Mouse (Mus musculus) stomach, embryonic 15.5 days (tissue): ENCODE data around the gene Fam171a2. TPM values are rescaled to one million over a fixed set of nuclear protein-coding genes. Genes with fewer than 3 reads are reported as not detected.
"Not testable (repeated sequence)": the region's sequence is repeated elsewhere in the genome, so short reads cannot be mapped to it uniquely, and the experiment has no call there.

Experiments used
- ATAC-seq: fragments of 200-750 bp; cut with Nextera tagmentation; 2 replicates; pipeline ENCODE4 v1.8.0; 2017; ENCODE audit warnings: low read depth, moderate number of reproducible peaks, moderate TSS enrichment; ENCODE audit not compliant: insufficient read depth, low FRiP score
- H3K27ac ChIP-seq: fragments of 300-500 bp; sonication (generic); 2 replicates; pipeline ENCODE4 v1.5.1; 2015; ENCODE audit warnings: mild to moderate bottlenecking, inconsistent platforms
- H3K27me3 ChIP-seq: fragments of 300-500 bp; sonication (generic); replicated peaks from 2 replicates; pipeline ENCODE4 v1.6.1; 2015; ENCODE audit warnings: inconsistent platforms
- H3K36me3 ChIP-seq: fragments of 300-500 bp; sonication (generic); 2 replicates; pipeline ENCODE4 v1.6.1; 2015; ENCODE audit warnings: inconsistent platforms
- H3K4me1 ChIP-seq: fragments of 300-500 bp; sonication (generic); 2 replicates; pipeline ENCODE4 v1.6.1; 2015; ENCODE audit warnings: inconsistent platforms
- H3K4me2 ChIP-seq: fragments of 300-500 bp; sonication (generic); 2 replicates; pipeline ENCODE4 v1.6.1; 2015; ENCODE audit warnings: mild to moderate bottlenecking, inconsistent platforms
- H3K4me3 ChIP-seq: fragments of 300-500 bp; sonication (generic); replicated peaks from 2 replicates; pipeline ENCODE4 v1.5.1; 2015; ENCODE audit warnings: inconsistent platforms
- H3K9ac ChIP-seq: fragments of 300-500 bp; sonication (generic); 2 replicates; pipeline ENCODE4 v1.6.1; 2015; ENCODE audit warnings: inconsistent platforms
- H3K9me3 ChIP-seq: fragments of 300-500 bp; sonication (generic); 2 replicates; pipeline ENCODE4 v1.6.1; 2016; ENCODE audit warnings: inconsistent platforms
- WGBS: fragments of 180-500 bp; shearing (Covaris S2); methylation state at CpG from one replicate; pipeline ENCODE4 v1.1.7; 2015; 5-methylcytosine and 5-hydroxymethylcytosine counted together
- microRNA-seq: library from miRNA; unstranded; fragments of <30 nt; microRNA quantifications from one replicate; pipeline ENCODE4, GENCODE M21; 2016
- polyA plus RNA-seq: library from polyadenylated mRNA; unstranded; fragments of >200 nt; fragmentation: Nextera tagmentation; extraction: Ambion mirVana; gene quantifications from 2 replicates; pipeline ENCODE4 v1.2.1, GENCODE M21; 2015

Gene Fam171a2
- polyA plus RNA-seq, 1 experiment from 2014 or later: 5.5 TPM

- Histone ChIP-seq H3K27ac (no peak overlapping the region), H3K36me3 (no peaks in the 10 kb centered on the region), H3K27me3 (peaks cover 31% of the 10 kb centered on the region), H3K9ac (no peak overlapping the region), H3K4me3 (0 out of 2 replicates have a peak overlapping the region, but pooled peaks have one; percentile 45), H3K4me1 (peaks cover 30% of the 10 kb centered on the region), H3K4me2 (peak overlapping the region; percentile 95), H3K9me3 (no peaks in the 10 kb centered on the region)
- no peak for ATAC-seq
- 76% methylated on average over 9 of the region's 9 CpGs for WGBS
Measured at GRCm38 (mm10) chr11:102394421-102395124, 52.9 kb downstream of the Fam171a2 start.

DNA sequence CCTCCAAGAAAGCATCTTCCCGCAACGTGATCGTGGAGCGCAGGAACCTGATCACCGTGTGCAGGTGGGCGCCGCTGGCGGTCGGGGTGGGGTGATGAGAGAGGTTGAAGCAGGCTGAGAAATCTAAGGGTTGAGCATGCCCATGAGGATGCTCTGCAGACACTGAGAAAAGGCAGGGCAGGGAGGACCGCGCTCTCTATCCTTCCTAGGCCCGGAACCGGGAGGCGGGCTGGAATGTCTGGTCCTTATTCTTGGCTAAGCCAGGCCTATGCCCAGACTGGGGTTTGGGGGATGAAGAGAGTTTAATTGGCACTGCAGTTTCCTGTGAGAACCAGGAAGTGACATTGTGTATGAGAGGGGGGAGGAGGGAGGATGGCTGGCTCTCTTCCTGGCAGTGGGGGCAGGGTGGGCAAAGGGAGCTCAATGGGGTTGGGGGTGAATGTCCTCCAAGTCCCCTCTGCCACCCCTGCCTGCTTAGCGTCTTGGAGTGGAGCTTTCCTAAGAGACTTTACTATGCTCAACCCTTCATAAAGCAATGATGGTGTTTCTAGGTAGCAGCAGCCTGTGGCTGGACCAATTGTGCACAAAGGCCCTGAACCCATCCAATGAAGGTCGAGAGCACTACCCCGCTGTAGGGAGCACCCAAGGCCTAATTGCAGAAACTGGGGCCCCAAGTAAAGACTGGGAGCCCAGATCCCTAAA, 53.6 kb downstream of the Fam171a2 start:
- Histone ChIP-seq H3K4me2 (peak overlapping the region; percentile 95), H3K4me3 (peak overlapping the region; percentile 45), H3K4me1 (peaks cover 24% of the 10 kb centered on the region), H3K27ac (peak overlapping the region; percentile 24; the same call in 1 of the 2 replicates), H3K9me3 (no peaks in the 10 kb centered on the region), H3K27me3 (peaks cover 24% of the 10 kb centered on the region), H3K9ac (no peak overlapping the region), H3K36me3 (no peaks in the 10 kb centered on the region)
- 9% methylated on average over 17 of the region's 17 CpGs for WGBS
- ATAC-seq: no peak

- Histone ChIP-seq H3K4me2 (peak within 1 kb of the TSS; percentile 95), H3K27ac (peak within 1 kb of the TSS; percentile 24; the same call in 1 of the 2 replicates), H3K4me3 (peak within 1 kb of the TSS; percentile 45), H3K27me3 (peaks cover 18% of the 10 kb centered on the region), H3K4me1 (peaks cover 20% of the 10 kb centered on the region), H3K9me3 (no peaks in the 10 kb centered on the region), H3K36me3 (no peaks in the 10 kb centered on the region), H3K9ac (no peak within 1 kb of the TSS)
- ATAC-seq: peak; percentile 67
- WGBS: under 1% methylated on average over 32 of the region's 34 CpGs
Measured at GRCm38 (mm10) chr11:102393238-102393634, 54.2 kb downstream of the Fam171a2 start, which contains the start of gene Rundc3a. Gene Rundc3a (plus strand): TSS chr11:102393403.

DNA sequence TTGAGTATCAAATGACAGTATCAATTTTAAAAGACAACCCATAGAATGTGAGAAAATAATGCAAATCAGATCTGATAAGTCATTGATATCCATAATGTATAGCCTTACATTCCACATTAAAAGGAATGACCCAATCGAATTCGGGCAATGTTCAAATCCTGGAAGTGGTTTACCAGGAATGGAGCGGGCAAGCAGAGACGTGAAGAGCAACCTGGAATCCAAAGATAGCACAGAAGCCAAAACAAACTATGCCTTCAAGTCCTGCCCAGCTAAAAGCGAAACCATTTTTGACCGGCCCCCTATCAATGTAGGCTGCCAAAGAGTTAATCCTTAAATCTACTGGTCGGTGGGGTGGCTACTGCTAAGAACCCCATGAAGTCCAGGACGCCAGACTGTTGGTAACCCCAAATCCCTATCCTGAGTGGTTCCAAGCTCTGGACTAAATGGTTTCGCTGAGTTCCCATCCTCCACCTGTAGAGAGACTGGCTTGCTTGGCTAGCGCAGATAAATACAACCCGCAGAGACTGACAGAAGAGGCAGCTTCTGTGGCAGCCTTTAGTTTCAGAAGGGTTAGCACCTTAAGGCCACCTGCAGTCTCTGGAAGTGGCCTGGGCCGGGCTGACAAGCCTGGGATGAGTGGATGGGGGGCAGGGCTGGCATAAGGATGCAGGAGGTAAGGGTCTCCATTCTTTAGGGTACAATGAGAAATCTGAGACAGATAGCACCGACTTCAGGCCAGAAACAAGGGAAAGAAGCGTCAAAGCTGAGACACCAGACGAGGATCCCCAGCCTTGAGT, 54.8 kb downstream of the Fam171a2 start:
- ATAC-seq: peak; percentile 23; the same call in 1 of the 2 replicates
- Histone ChIP-seq H3K4me3 (peak overlapping the region; percentile 45), H3K9me3 (no peaks in the 10 kb centered on the region), H3K9ac (no peak overlapping the region), H3K4me1 (peaks cover 17% of the 10 kb centered on the region), H3K27me3 (peaks cover 14% of the 10 kb centered on the region; the same call in 1 of the 2 replicates), H3K4me2 (peak overlapping the region; percentile 95), H3K36me3 (no peaks in the 10 kb centered on the region), H3K27ac (no peak overlapping the region)
- 16% methylated on average over 15 of the region's 15 CpGs for WGBS

GRCm38 (mm10) chr11:102389436-102389835, 58.0 kb downstream of the Fam171a2 start:
- not testable (repeated sequence) for ATAC-seq, H3K27me3 ChIP-seq, H3K9ac ChIP-seq, H3K4me3 ChIP-seq, H3K4me2 ChIP-seq, H3K27ac ChIP-seq, H3K9me3 ChIP-seq, H3K36me3 ChIP-seq
- H3K4me1 ChIP-seq: peaks cover 17% of the 10 kb centered on the region
- 88% methylated on average over 4 of the region's 5 CpGs for WGBS

Small RNA genes within 50 kb of the gene (microRNA-seq; reads per million reads assigned to microRNA genes)
- not detected for gene Mir6930

Other genes starting within 250 kb of the Fam171a2 start
- gene Hdac5, start 217.5 kb downstream of the Fam171a2 start, polyA plus RNA-seq: 68.7 and 71.3 TPM in 2 replicates
- 11.4 and 11.7 TPM in 2 replicates for gene BC030867, start 198.8 kb downstream of the Fam171a2 start, polyA plus RNA-seq
- 0.09 TPM in 1 of 2 replicates, not detected in the other for gene Asb16, start 178.9 kb downstream of the Fam171a2 start, polyA plus RNA-seq
- 47.8 and 51.9 TPM in 2 replicates for gene Tmub2, start 162.8 kb downstream of the Fam171a2 start, polyA plus RNA-seq
- gene Atxn7l3, start 151.1 kb downstream of the Fam171a2 start, polyA plus RNA-seq: 14.5 and 14.8 TPM in 2 replicates
- gene Ubtf, start 127.9 kb downstream of the Fam171a2 start, polyA plus RNA-seq: 82.7 and 83.0 TPM in 2 replicates
- gene Slc4a1, start 81.5 kb downstream of the Fam171a2 start, polyA plus RNA-seq: 31.8 and 68.8 TPM in 2 replicates
- 8.8 and 9.2 TPM in 2 replicates for gene Rundc3a, start 54.3 kb downstream of the Fam171a2 start, polyA plus RNA-seq
- gene Slc25a39, start 39.7 kb downstream of the Fam171a2 start, polyA plus RNA-seq: 256 and 259 TPM in 2 replicates
- 155 and 161 TPM in 2 replicates for gene Grn, start 17.4 kb downstream of the Fam171a2 start, polyA plus RNA-seq
- 7.3 and 7.8 TPM in 2 replicates for gene Itga2b, start 22.4 kb upstream of the Fam171a2 start, polyA plus RNA-seq
- 47.4 and 51.0 TPM in 2 replicates for gene Gpatch8, start 108.7 kb upstream of the Fam171a2 start, polyA plus RNA-seq
- gene Gm11627, start 131.8 kb upstream of the Fam171a2 start, polyA plus RNA-seq: 19.2 TPM in 2 replicates
- 21.9 and 23.7 TPM in 2 replicates for gene Fzd2, start 156.7 kb upstream of the Fam171a2 start, polyA plus RNA-seq
- 0.55 and 1.0 TPM in 2 replicates for gene Meioc, start 216.0 kb upstream of the Fam171a2 start, polyA plus RNA-seq